Mouse (Mus musculus): Measurements from ENCODE around the gene Snx8. TPM values are rescaled to one million over a fixed set of nuclear protein-coding genes. Genes with fewer than 3 reads are reported as not detected.

Snx8 gene
- polyA plus RNA-seq, 1 experiment, result 20.0 TPM

DNA sequence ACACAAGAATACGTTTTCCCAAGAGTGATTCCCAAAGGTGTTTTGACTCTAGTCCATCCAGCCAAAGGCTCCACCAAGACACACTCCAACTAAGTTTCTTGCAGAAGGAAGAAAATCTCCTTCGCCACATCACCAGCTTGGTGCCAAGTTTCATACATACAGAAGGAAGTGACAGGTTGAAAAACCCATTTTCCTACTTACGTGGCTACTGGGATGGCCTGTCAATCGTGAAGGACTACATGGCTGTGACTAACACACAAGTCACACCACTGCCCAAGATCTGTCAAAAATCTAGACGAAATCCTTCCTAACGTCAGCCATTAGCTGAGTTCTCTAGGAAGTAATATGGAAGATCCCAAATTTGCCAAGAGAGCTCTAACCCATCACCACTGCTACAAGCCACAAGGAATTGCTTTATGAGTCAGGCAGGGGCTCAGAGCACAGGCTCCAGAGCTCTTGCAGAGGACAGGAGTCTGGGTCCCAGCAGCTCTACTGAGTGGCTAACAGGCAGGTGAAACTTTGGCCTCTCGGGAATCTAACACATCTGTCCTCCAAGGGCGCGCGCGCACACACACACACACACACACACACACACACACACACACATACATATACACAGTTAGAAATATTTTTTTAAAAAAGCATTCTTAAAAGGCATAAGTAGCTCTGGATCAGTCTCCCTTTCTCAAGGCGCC is 1.1 kb downstream of the Snx8 start:
- no peak overlapping the region for H3K4me3 ChIP-seq (replicated peaks; ENCODE audit: extremely low read depth, low read depth, low read length)
- WGBS, result 68% methylated on average over 12 of the region's 12 CpGs

DNA sequence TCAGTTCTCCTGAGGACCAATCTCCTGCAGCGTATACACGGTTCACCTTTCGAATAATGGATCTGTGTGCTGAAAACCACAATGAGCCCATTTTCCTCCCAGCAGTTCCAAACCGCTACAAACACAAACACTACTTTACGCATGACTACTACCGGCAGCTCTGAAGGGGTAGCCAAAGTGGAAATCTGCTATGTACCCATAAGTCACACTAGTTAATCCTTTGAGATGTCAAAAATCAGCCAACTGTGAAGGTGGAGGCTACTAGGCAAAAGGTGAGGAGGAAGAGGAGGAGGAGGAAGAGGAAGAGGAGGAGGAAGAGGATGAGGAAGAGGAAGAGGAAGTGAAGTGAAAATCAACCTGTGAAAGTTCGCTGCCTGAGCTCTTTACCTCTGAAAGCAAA is 1.8 kb downstream of the Snx8 start:
- peaks cover 7% of the 10 kb centered on the region for H3K4me1 ChIP-seq (ENCODE audit: control insufficient read depth, insufficient read depth, low read length)
- WGBS, result 84% methylated on average over 7 of the region's 7 CpGs
- DNase-seq, result no peak
- TF ChIP-seq POLR2A (IDR thresholded peaks at IDR 0.05; ENCODE audit: borderline replicate concordance, extremely low read depth, low read depth, low read length) (no peak), CTCF (IDR thresholded peaks at IDR 0.05; ENCODE audit: insufficient read depth, low read length) (no peak)
- no peak overlapping the region for H3K4me3 ChIP-seq (replicated peaks; ENCODE audit: extremely low read depth, low read depth, low read length)

More for the DNA sequence above, 1.1 kb downstream of the Snx8 start:
- TF ChIP-seq CTCF (IDR thresholded peaks at IDR 0.05; ENCODE audit: insufficient read depth, low read length) (no peak), POLR2A (IDR thresholded peaks at IDR 0.05; ENCODE audit: borderline replicate concordance, extremely low read depth, low read depth, low read length) (no peak)
- peaks cover 7% of the 10 kb centered on the region for H3K4me1 ChIP-seq (ENCODE audit: control insufficient read depth, insufficient read depth, low read length)
- no peak for DNase-seq

DNA sequence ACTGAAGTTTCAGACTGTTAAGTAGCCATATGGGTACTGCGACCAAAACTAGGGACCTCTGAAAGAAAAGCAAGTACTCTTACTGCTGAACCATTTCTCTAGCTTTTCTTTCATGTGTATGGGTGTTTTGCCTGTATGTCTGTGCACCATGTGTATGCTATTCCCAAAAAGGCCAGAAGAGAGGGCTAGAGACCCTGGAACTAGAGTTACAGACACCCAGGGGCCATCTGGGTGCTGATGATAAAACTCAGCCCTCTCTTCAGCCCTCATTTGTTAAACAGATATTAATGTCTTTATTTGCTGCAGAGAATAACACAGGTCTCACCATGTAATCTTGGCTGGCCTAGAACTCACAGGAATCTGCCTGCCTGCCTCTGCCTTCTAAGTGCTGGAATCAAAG is 4.6 kb downstream of the Snx8 start:
- 77% methylated on average over 1 of the region's 1 CpGs for whole genome bisulfite sequencing
- no peak overlapping the region for H3K4me3 ChIP-seq (replicated peaks; ENCODE audit: extremely low read depth, low read depth, low read length)
- peaks cover 13% of the 10 kb centered on the region for H3K4me1 ChIP-seq (ENCODE audit: control insufficient read depth, insufficient read depth, low read length)
- DNase-seq, result no peak
- TF ChIP-seq CTCF (IDR thresholded peaks at IDR 0.05; ENCODE audit: insufficient read depth, low read length), result no peak
- no peak for TF ChIP-seq POLR2A (IDR thresholded peaks at IDR 0.05; ENCODE audit: borderline replicate concordance, extremely low read depth, low read depth, low read length)

DNA sequence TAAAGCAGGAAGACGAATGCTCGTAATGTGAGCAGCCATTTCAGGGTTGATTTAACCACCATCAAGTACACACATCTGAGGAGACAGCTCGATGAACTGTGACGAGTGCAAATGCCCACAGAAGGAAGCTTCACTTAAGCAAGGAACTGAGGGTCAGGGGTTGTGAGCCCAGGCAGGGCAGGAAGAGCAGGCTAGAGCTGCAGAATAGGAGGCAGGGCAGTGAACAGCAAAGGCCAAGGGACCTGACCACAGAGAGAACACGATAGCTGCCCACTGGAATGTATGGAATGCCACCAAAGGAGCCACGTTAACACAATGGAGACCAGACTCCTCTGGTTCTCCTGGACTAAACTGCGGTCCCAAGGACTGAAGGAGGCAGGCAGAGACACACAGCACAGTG is 5.5 kb downstream of the Snx8 start:
- Histone ChIP-seq H3K4me1 (ENCODE audit: control insufficient read depth, insufficient read depth, low read length) (peaks cover 16% of the 10 kb centered on the region; the same call in 1 of the 2 replicates), H3K4me3 (replicated peaks; ENCODE audit: extremely low read depth, low read depth, low read length) (no peak overlapping the region)
- 37% methylated on average over 7 of the region's 7 CpGs for WGBS
- peak; percentile 24 for DNase-seq
- TF ChIP-seq CTCF (IDR thresholded peaks at IDR 0.05; ENCODE audit: insufficient read depth, low read length), result no peak
- TF ChIP-seq POLR2A (IDR thresholded peaks at IDR 0.05; ENCODE audit: borderline replicate concordance, extremely low read depth, low read depth, low read length), result no peak

DNA sequence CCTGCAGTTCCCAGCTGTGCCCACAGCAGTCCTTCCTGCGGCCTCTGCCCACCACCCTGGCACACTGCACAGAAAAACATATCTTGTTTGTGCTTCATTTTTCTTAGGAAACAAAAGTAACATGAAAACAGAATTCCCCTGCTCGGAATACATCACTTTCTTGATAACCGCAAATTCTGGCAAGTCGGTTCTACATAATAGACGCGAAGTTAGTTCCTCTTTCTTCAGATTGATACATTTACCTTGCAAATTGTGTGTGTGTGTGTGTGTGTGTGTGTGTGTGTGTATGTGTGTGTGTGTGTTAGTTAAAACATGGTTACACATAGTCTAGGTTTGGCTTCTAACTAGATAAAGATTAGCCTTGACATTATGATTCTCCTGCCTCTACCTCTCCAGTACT is 6.4 kb downstream of the Snx8 start:
- no peak for DNase-seq
- Histone ChIP-seq H3K4me3 (replicated peaks; ENCODE audit: extremely low read depth, low read depth, low read length) (no peak overlapping the region), H3K4me1 (ENCODE audit: control insufficient read depth, insufficient read depth, low read length) (peaks cover 14% of the 10 kb centered on the region; the same call in 1 of the 2 replicates)
- TF ChIP-seq CTCF (IDR thresholded peaks at IDR 0.05; ENCODE audit: insufficient read depth, low read length), result no peak
- no peak for TF ChIP-seq POLR2A (IDR thresholded peaks at IDR 0.05; ENCODE audit: borderline replicate concordance, extremely low read depth, low read depth, low read length)
- 88% methylated on average over 6 of the region's 6 CpGs for WGBS

DNA sequence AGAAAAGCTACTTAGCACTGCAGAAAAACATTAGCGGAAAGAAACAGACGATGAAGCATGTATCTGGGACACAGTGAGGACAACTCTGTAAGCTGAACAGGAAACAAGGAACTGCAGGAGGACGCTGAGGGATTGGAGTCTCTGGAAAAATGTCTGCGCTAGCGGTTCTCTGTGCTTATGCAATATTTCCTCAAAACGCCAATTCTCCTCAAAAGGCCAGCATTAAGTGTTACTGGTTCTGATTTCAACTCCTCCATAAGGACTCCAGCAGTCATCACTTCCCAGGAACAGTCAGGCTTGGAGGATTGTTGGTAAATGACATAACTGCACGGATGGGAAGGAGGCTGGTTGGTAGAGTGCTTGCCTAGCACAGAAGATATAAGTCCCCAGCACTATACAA is 7.9 kb downstream of the Snx8 start:
- Histone ChIP-seq H3K4me3 (replicated peaks; ENCODE audit: extremely low read depth, low read depth, low read length) (no peak overlapping the region), H3K4me1 (ENCODE audit: control insufficient read depth, insufficient read depth, low read length) (peaks cover 14% of the 10 kb centered on the region; the same call in 1 of the 2 replicates)
- TF ChIP-seq POLR2A (IDR thresholded peaks at IDR 0.05; ENCODE audit: borderline replicate concordance, extremely low read depth, low read depth, low read length) (no peak), CTCF (IDR thresholded peaks at IDR 0.05; ENCODE audit: insufficient read depth, low read length) (no peak)
- 66% methylated on average over 7 of the region's 7 CpGs for WGBS
- no peak for DNase-seq

DNA sequence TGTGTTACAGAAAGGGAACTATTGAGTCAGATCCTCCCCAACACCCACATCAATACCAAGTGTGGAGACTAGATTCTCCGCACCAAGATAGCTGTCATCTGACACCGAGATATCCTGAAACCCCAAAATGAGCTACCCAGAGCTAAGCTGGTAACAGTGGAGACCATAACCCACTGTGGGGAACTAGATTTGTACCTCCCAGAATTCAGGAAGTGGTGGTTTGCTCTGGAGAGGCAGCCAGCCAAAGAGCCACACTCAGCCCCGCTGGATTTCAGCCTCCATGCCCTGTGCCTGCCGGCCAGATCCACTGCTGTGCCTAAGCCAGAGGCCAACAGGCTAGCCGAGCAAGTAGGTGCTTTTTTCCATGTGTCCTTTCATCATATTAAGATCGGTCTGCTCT is 9.8 kb downstream of the Snx8 start:
- TF ChIP-seq CTCF (IDR thresholded peaks at IDR 0.05; ENCODE audit: insufficient read depth, low read length) (no peak), POLR2A (IDR thresholded peaks at IDR 0.05; ENCODE audit: borderline replicate concordance, extremely low read depth, low read depth, low read length) (no peak)
- no peak overlapping the region for H3K4me3 ChIP-seq (replicated peaks; ENCODE audit: extremely low read depth, low read depth, low read length)
- peaks cover 14% of the 10 kb centered on the region; the same call in 1 of the 2 replicates for H3K4me1 ChIP-seq (ENCODE audit: control insufficient read depth, insufficient read depth, low read length)
- WGBS, result 56% methylated on average over 6 of the region's 6 CpGs
- peak; percentile 27 for DNase-seq

DNA sequence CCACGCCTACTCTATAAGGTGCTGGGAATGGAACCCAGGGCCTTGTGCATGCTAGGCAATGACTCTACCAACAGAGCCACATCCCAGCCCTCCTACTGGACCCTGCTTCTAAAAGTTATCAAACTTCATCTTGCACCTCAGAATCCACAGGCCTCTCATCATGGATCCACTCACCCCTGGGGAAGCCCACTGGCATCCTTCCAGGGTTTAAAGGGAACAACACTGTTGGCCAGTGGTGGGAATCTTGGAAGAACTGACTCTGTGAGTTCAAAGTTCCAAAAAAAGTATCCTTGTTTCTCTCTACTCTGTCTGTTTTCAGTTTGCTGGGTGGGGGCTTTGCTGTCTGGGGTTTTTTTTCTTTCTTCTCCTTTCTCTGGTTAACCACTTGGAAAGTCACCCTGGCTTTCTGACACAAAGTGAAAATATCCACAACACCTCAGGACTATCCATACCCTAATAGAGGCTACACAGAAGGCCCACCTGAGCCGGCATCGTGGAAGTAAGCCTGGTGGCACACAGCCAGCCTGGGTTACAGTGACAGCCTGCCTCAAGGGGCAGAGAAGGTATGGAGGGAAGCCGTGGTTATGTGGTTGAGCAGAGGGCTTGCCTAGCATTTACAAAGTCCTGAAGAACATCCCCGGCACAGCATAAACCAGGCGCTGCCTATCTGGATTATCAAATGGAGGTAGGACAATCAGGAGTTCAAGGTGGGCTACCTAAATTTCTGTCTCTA is 10.8 kb downstream of the Snx8 start:
- no peak overlapping the region for H3K4me3 ChIP-seq (replicated peaks; ENCODE audit: extremely low read depth, low read depth, low read length)
- TF ChIP-seq CTCF (IDR thresholded peaks at IDR 0.05; ENCODE audit: insufficient read depth, low read length) (no peak), POLR2A (IDR thresholded peaks at IDR 0.05; ENCODE audit: borderline replicate concordance, extremely low read depth, low read depth, low read length) (no peak)
- H3K4me1 ChIP-seq (ENCODE audit: control insufficient read depth, insufficient read depth, low read length), result peaks cover 16% of the 10 kb centered on the region; the same call in 1 of the 2 replicates
- 72% methylated on average over 6 of the region's 6 CpGs for WGBS
- DNase-seq, result no peak

DNA sequence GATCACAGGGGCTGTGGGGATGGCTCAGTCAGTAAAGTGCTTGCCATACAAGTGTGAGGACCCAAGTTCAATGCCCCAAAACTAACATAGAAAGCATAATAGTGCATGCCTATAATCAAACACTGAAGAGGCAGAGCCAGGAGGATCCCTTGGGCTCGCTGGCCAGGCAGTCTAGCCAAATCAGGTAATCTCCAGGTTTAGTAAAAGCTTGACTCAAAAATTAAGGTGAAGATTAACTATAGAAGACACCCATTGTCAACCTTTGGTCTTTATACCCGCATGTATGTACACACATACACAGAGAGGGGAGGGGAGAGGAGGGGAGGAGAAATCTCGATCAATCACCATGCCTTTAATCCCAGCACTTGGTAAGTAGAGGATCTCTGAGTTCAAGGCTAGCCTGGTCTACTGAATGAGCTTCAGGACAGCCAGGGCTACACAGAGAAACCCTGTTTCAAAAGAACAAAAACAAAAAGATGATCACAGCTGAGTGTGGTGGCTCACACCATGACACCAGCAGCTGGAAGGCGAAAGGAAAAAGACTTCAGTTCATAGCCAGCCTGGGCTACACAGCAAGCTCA is 13.7 kb downstream of the Snx8 start:
- DNase-seq, result no peak
- Histone ChIP-seq H3K4me1 (ENCODE audit: control insufficient read depth, insufficient read depth, low read length) (peaks cover 27% of the 10 kb centered on the region), H3K4me3 (replicated peaks; ENCODE audit: extremely low read depth, low read depth, low read length) (no peak overlapping the region)
- TF ChIP-seq CTCF (IDR thresholded peaks at IDR 0.05; ENCODE audit: insufficient read depth, low read length), result no peak
- 92% methylated on average over 4 of the region's 4 CpGs for WGBS

All from lung, adult 2 months (tissue).